In the genomic region with DNA sequence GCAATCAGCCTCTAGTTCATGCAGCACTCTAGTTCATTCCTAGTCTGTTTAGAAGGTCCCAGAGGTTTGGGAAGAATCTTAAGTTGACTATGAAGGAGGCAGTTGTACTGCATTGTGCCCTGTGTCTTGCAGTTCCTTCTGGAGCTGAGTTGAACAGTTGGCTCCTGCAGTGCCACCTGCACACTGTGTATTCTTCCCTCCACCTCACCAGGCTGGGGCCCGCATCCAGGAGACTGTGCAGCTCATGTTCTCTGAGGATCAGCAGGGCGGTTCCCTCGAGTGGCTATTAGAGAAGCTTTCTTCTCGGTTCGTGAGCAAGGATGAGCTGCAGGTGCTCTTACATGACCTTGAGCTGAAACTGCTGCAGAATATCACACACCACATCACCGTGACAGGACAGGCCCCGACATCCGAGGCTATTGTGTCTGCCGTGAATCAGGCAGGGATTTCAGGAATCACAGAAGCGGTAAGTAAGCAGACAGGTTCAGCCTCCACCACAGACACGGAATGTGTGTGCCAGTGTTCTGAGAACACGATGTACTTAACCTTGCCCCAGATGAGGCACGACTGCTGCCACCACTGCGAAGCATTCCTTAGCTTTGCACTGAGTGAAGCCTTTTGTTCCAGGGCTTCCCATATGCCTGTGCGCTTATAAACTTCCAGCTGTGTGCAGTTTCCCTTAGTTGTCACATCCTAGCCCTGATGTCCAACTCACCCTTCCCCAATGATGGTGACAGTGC, we compare ENCODE assay signal across 23 mouse cellular contexts. TPM values are rescaled to one million over a fixed set of nuclear protein-coding genes. Genes with fewer than 3 reads are reported as not detected.
DNase-seq lines count a peak whose midpoint lies in the region; ATAC-seq lines count a peak whose summit lies in the region.
"Had no signal": no experiment of that assay in that cellular context is flagged by ENCODE, and none has a peak within 500 bp of the region (broad histone marks: within the 10 kb centered on the region; RNA-seq: fewer than 3 reads in every experiment).

No protein-coding gene starts in this region.

- DNase-seq in adrenal gland, adult (ENCODE audit: inconsistent age in 2 of 2, low spot score in 1 of 2), result peak; percentile 57 to 82
- DNase-seq in adrenal gland, adult 2 months, result no peak
- no peak for DNase-seq in heart, adult 8-10 months (ENCODE audit: low spot score)
- no peak for DNase-seq in midbrain, embryonic 11.5 days (ENCODE audit: low spot score, missing footprints)
- DNase-seq in testis, postnatal 14 days (ENCODE audit: low spot score), result peak; percentile 41
- DNase-seq: adrenal gland, postnatal 14 days; cerebellum, adult 11 months; cerebellum, postnatal 10 days; embryo, embryonic 11 days; forebrain, postnatal 0 days; gastrocnemius, adult 2 months; lung, adult 2 months; retina, postnatal 1 day had no signal

- no peaks in the 10 kb centered on the region for H3K9me3 ChIP-seq in heart, embryonic 16.5 days (replicated peaks; ENCODE audit: control insufficient read depth, low read length)
- no peaks in the 10 kb centered on the region for H3K9me3 ChIP-seq in midbrain, embryonic 12.5 days
- no peaks in the 10 kb centered on the region for H3K9me3 ChIP-seq in midbrain, embryonic 11.5 days (ENCODE audit: control insufficient read depth, low read length)
- no peaks in the 10 kb centered on the region for H3K9me3 ChIP-seq in neural tube, embryonic 15.5 days (replicated peaks)
- H3K9me3 ChIP-seq: forebrain, embryonic 10.5 days; limb, embryonic 12.5 days; liver, embryonic 12.5 days; megakaryocyte, embryonic 14.5 days had no signal

- peak overlapping the region; percentile 51 for H3K9ac ChIP-seq in heart, embryonic 16.5 days (ENCODE audit: low read length)
- H3K9ac ChIP-seq in midbrain, embryonic 12.5 days (replicated peaks), result 0 out of 2 replicates have a peak overlapping the region, but pooled peaks have one; percentile 1
- no peak overlapping the region for H3K9ac ChIP-seq in midbrain, embryonic 11.5 days (ENCODE audit: low read length)
- no peak overlapping the region for H3K9ac ChIP-seq in neural tube, embryonic 15.5 days (replicated peaks)
- H3K9ac ChIP-seq: forebrain, postnatal 0 days; limb, embryonic 12.5 days; liver, embryonic 12.5 days had no signal

- H3K27me3 ChIP-seq in heart, embryonic 16.5 days (ENCODE audit: control insufficient read depth, insufficient read depth, low read length), result no peaks in the 10 kb centered on the region
- H3K27me3 ChIP-seq in midbrain, embryonic 12.5 days, result no peaks in the 10 kb centered on the region
- no peaks in the 10 kb centered on the region for H3K27me3 ChIP-seq in midbrain, embryonic 11.5 days (ENCODE audit: control insufficient read depth, insufficient read depth, low read length)
- H3K27me3 ChIP-seq in neural tube, embryonic 15.5 days (replicated peaks), result no peaks in the 10 kb centered on the region
- H3K27me3 ChIP-seq: limb, embryonic 12.5 days; liver, embryonic 12.5 days; megakaryocyte, embryonic 14.5 days had no signal

- no peak overlapping the region for H3K4me2 ChIP-seq in heart, embryonic 16.5 days (ENCODE audit: low read depth, low read length)
- H3K4me2 ChIP-seq in midbrain, embryonic 12.5 days (replicated peaks), result no peak overlapping the region
- no peak overlapping the region for H3K4me2 ChIP-seq in midbrain, embryonic 11.5 days
- H3K4me2 ChIP-seq in neural tube, embryonic 15.5 days, result no peak overlapping the region
- H3K4me2 ChIP-seq: limb, embryonic 12.5 days; liver, embryonic 12.5 days had no signal

- WGBS in heart, embryonic 16.5 days, result 60% methylated on average over 15 of the region's 15 CpGs
- WGBS in midbrain, embryonic 12.5 days, result 91% methylated on average over 15 of the region's 15 CpGs
- WGBS in midbrain, embryonic 11.5 days, result 92% methylated on average over 15 of the region's 15 CpGs
- 90% methylated on average over 15 of the region's 15 CpGs for WGBS in neural tube, embryonic 15.5 days

- H3K4me1 ChIP-seq in heart, embryonic 16.5 days (ENCODE audit: control insufficient read depth, insufficient read depth, low read length), result peaks cover 31% of the 10 kb centered on the region
- H3K4me1 ChIP-seq in midbrain, embryonic 12.5 days, result no peaks in the 10 kb centered on the region
- no peaks in the 10 kb centered on the region for H3K4me1 ChIP-seq in midbrain, embryonic 11.5 days (ENCODE audit: control insufficient read depth, insufficient read depth, low read length)
- no peaks in the 10 kb centered on the region for H3K4me1 ChIP-seq in neural tube, embryonic 15.5 days
- H3K4me1 ChIP-seq: forebrain, embryonic 10.5 days; limb, embryonic 12.5 days; liver, embryonic 12.5 days; megakaryocyte, embryonic 14.5 days had no signal

- H3K4me3 ChIP-seq in heart, embryonic 16.5 days (ENCODE audit: low read length), result no peak overlapping the region
- no peak overlapping the region for H3K4me3 ChIP-seq in midbrain, embryonic 12.5 days
- no peak overlapping the region for H3K4me3 ChIP-seq in midbrain, embryonic 11.5 days (ENCODE audit: low read depth, low read length)
- no peak overlapping the region for H3K4me3 ChIP-seq in neural tube, embryonic 15.5 days (replicated peaks)
- H3K4me3 ChIP-seq: forebrain, embryonic 10.5 days; gastrocnemius, adult 2 months; limb, embryonic 12.5 days; liver, embryonic 12.5 days; megakaryocyte, embryonic 14.5 days had no signal

- peak overlapping the region; percentile 82 for H3K27ac ChIP-seq in heart, embryonic 16.5 days (ENCODE audit: low read length)
- no peak overlapping the region for H3K27ac ChIP-seq in midbrain, embryonic 12.5 days (replicated peaks)
- H3K27ac ChIP-seq in midbrain, embryonic 11.5 days (ENCODE audit: low read depth, low read length), result no peak overlapping the region
- H3K27ac ChIP-seq in neural tube, embryonic 15.5 days (replicated peaks), result no peak overlapping the region
- H3K27ac ChIP-seq: forebrain, embryonic 10.5 days; gastrocnemius, adult 2 months; limb, embryonic 12.5 days; liver, embryonic 12.5 days had no signal

- peak; percentile 63 for ATAC-seq in heart, embryonic 16.5 days (replicated peaks; ENCODE audit: extremely low read depth, insufficient read depth, low FRiP score)
- no peak for ATAC-seq in midbrain, embryonic 12.5 days (ENCODE audit: low FRiP score, low read depth)
- no peak for ATAC-seq in midbrain, embryonic 11.5 days (ENCODE audit: low FRiP score)
- no peak for ATAC-seq in neural tube, embryonic 15.5 days (ENCODE audit: low FRiP score)
- ATAC-seq: forebrain, postnatal 0 days; hindbrain, embryonic 16.5 days; intestine, embryonic 16.5 days; liver, embryonic 12.5 days; midbrain, embryonic 16.5 days had no signal

- H3K36me3 ChIP-seq in heart, embryonic 16.5 days (ENCODE audit: control insufficient read depth, insufficient read depth), result peaks cover 52% of the 10 kb centered on the region
- H3K36me3 ChIP-seq in midbrain, embryonic 12.5 days, result peaks cover 96% of the 10 kb centered on the region
- H3K36me3 ChIP-seq in midbrain, embryonic 11.5 days (ENCODE audit: control insufficient read depth, insufficient read depth, low read length), result peaks cover 24% of the 10 kb centered on the region
- peaks cover 99% of the 10 kb centered on the region for H3K36me3 ChIP-seq in neural tube, embryonic 15.5 days

RNA-seq across cellular contexts. Expression of a gene that starts 10.9 kb away (rescaled TPM):
- total RNA-seq in adrenal gland, adult 2 months (2021), result 10 to 100 TPM; 68.8 to 91.5 TPM
- 219 and 241 TPM in 2 replicates for polyA plus RNA-seq in adrenal gland, adult 2 months (2012; rRNA removed)
- polyA plus RNA-seq in heart, embryonic 16.5 days (2015; fragmentation: Nextera tagmentation; extraction: Ambion mirVana), result 141 and 145 TPM in 2 replicates
- 10 to 100 TPM; 39.1 to 45.9 (median 43.7) TPM for total RNA-seq in heart, adult 8-10 months (2022)
- polyA plus RNA-seq in midbrain, embryonic 12.5 days (2016; fragmentation: Nextera tagmentation; extraction: Ambion mirVana), result 130 and 132 TPM in 2 replicates
- polyA plus RNA-seq in midbrain, embryonic 11.5 days (2014; fragmentation: Nextera tagmentation; extraction: Ambion mirVana), result 118 and 123 TPM in 2 replicates
- polyA plus RNA-seq in neural tube, embryonic 15.5 days (2015; fragmentation: Nextera tagmentation; extraction: Ambion mirVana), result 119 and 126 TPM in 2 replicates

RNA-seq across cellular contexts. Expression of a gene that starts 40.8 kb away (rescaled TPM):
- 10 to 100 TPM; 74.4 to 93.7 TPM for total RNA-seq in adrenal gland, adult 2 months (2021)
- 44.5 and 61.5 TPM in 2 replicates for polyA plus RNA-seq in adrenal gland, adult 2 months (2012; rRNA removed)
- polyA plus RNA-seq in heart, embryonic 16.5 days (2015; fragmentation: Nextera tagmentation; extraction: Ambion mirVana), result 35.7 and 41.5 TPM in 2 replicates
- total RNA-seq in heart, adult 8-10 months (2022), result 10 to 100 TPM; 48.0 to 58.0 (median 50.7) TPM
- polyA plus RNA-seq in midbrain, embryonic 12.5 days (2016; fragmentation: Nextera tagmentation; extraction: Ambion mirVana), result 48.1 and 53.1 TPM in 2 replicates
- 41.9 and 44.6 TPM in 2 replicates for polyA plus RNA-seq in midbrain, embryonic 11.5 days (2014; fragmentation: Nextera tagmentation; extraction: Ambion mirVana)
- polyA plus RNA-seq in neural tube, embryonic 15.5 days (2015; fragmentation: Nextera tagmentation; extraction: Ambion mirVana), result 41.7 and 42.1 TPM in 2 replicates

Comparison
In these comparisons a context has a peak if more than half of its experiments do, and no peak if none do; other contexts are left out.
1. DNase-seq: peak in adrenal gland, adult (2 of 2) and testis, postnatal 14 days (single experiment); none in adrenal gland, adult 2 months (single experiment), heart, adult 8-10 months (single experiment) and midbrain, embryonic 11.5 days (single experiment).
2. H3K9ac ChIP-seq: peak in heart, embryonic 16.5 days (single experiment) and midbrain, embryonic 12.5 days (single experiment); none in midbrain, embryonic 11.5 days (single experiment) and neural tube, embryonic 15.5 days (single experiment).